Mouse (Mus musculus) cortical plate, adult 2 months (tissue): ENCODE results near the gene Mrps31.

Experiments
- CTCF ChIP-seq: fragments of 200-500 bp; IDR thresholded peaks from 2 replicates; pipeline ENCODE4 v1.5.1; 2011; ENCODE audit warnings: mild to moderate bottlenecking, control low read depth, low read length; ENCODE audit not compliant: insufficient read depth; ENCODE audit errors: extremely low read depth
- POLR2A ChIP-seq: fragments of 200-500 bp; IDR thresholded peaks from 2 replicates; pipeline ENCODE4 v1.6.1; 2011; ENCODE audit warnings: mild to moderate bottlenecking, low read length, control low read depth; ENCODE audit not compliant: insufficient read depth; ENCODE audit errors: extremely low read depth

- TF ChIP-seq POLR2A (no peak), CTCF (no peak)
Measured at GRCm38 (mm10) chr8:22397811-22398141, 13.4 kb upstream of the Mrps31 start.
